Mouse (Mus musculus) gastrocnemius, adult 18-20 months (tissue): ENCODE measurements around the gene Cd3g. TPM values are rescaled to one million over a fixed set of nuclear protein-coding genes. Genes with fewer than 3 reads are reported as not detected.

Experiments used
- DNase-seq: peaks from one replicate; pipeline ENCODE4 v3.0.0; 2021; ENCODE audit warnings: low spot score
- long read RNA-seq, 2 experiments: library from polyadenylated mRNA; stranded (forward); transcript quantifications; one replicate each; pipeline ENCODE4 v2.0.0; 2021
- total RNA-seq, 2 experiments: library from RNA; stranded (reverse); gene quantifications; 2 replicates each; pipeline ENCODE4 v1.2.3; 2021

Cd3g gene
- total RNA-seq = not detected
- long read RNA-seq, experiment 1 = 0 reads
- long read RNA-seq, experiment 2 = 0 reads

GRCm38 (mm10) chr9:44980242-44980641 is at the start of gene Cd3g:
TSS of gene Cd3g (minus strand) at chr9:44980431.
- no peak for DNase-seq

- DNase-seq = no peak
These were observed 47.1 kb upstream of the Cd3g start for GRCm38 (mm10) chr9:45027376-45027775.

- no peak for DNase-seq
These were observed 44.0 kb upstream of the Cd3g start for GRCm38 (mm10) chr9:45024187-45024586.

- DNase-seq = no peak
These were observed 43.4 kb upstream of the Cd3g start for GRCm38 (mm10) chr9:45023638-45024037.

- peak; percentile 46 for DNase-seq
These were observed 42.6 kb upstream of the Cd3g start for GRCm38 (mm10) chr9:45022800-45023199.

GRCm38 (mm10) chr9:45018031-45018430 is 37.8 kb upstream of the Cd3g start:
- no peak for DNase-seq

GRCm38 (mm10) chr9:45015841-45016240 is 35.6 kb upstream of the Cd3g start:
- no peak for DNase-seq

- no peak for DNase-seq
These were observed 34.6 kb upstream of the Cd3g start for GRCm38 (mm10) chr9:45014879-45015278.

- DNase-seq = no peak
These were observed 31.1 kb upstream of the Cd3g start for GRCm38 (mm10) chr9:45011291-45011690.

- no peak for DNase-seq
These were observed 30.2 kb upstream of the Cd3g start for GRCm38 (mm10) chr9:45010461-45010860.

- DNase-seq = no peak
These were observed 29.2 kb upstream of the Cd3g start, which contains the start of gene Cd3e for GRCm38 (mm10) chr9:45009180-45010078. TSS of gene Cd3e (minus strand) at chr9:45009627.

GRCm38 (mm10) chr9:45008342-45008741 is 28.1 kb upstream of the Cd3g start:
- no peak for DNase-seq

- no peak for DNase-seq
These were observed 27.2 kb upstream of the Cd3g start for GRCm38 (mm10) chr9:45007404-45007803.

GRCm38 (mm10) chr9:45000249-45000648 is 20.0 kb upstream of the Cd3g start:
- no peak for DNase-seq

GRCm38 (mm10) chr9:44999776-45000175 is 19.5 kb upstream of the Cd3g start:
- no peak for DNase-seq

- DNase-seq = peak; percentile 49
These were observed 18.9 kb upstream of the Cd3g start for GRCm38 (mm10) chr9:44999171-44999570.

GRCm38 (mm10) chr9:44998138-44998537 is 17.9 kb upstream of the Cd3g start:
- no peak for DNase-seq

- no peak for DNase-seq
These were observed 16.4 kb upstream of the Cd3g start for GRCm38 (mm10) chr9:44996590-44996989.

GRCm38 (mm10) chr9:44994962-44995361 is 14.7 kb upstream of the Cd3g start:
- no peak for DNase-seq

- no peak for DNase-seq
These were observed 13.0 kb upstream of the Cd3g start for GRCm38 (mm10) chr9:44993268-44993667.

GRCm38 (mm10) chr9:44992271-44992670 is 12.0 kb upstream of the Cd3g start:
- DNase-seq = no peak

- DNase-seq = no peak
These were observed 11.6 kb upstream of the Cd3g start for GRCm38 (mm10) chr9:44991821-44992220.

- no peak for DNase-seq
These were observed 6.7 kb upstream of the Cd3g start for GRCm38 (mm10) chr9:44986976-44987375.
